In genomic region chr12:100534028-100534427, GRCm38 (mm10) we compare ENCODE assay signal across 9 mouse cellular contexts. TPM values are rescaled to one million over a fixed set of nuclear protein-coding genes. Genes with fewer than 3 reads are reported as not detected.
DNase-seq lines count a peak whose midpoint lies in the region; ATAC-seq and TF ChIP-seq lines count a peak whose summit lies in the region.
"Had no signal": no experiment of that assay in that cellular context is flagged by ENCODE, and none has a peak within 500 bp of the region (broad histone marks: within the 10 kb centered on the region; RNA-seq: fewer than 3 reads in every experiment).

No protein-coding gene starts in this region.

- no peak overlapping the region for H3K9ac ChIP-seq in hindbrain, embryonic 11.5 days (ENCODE audit: low read depth, low read length)
- no peak overlapping the region for H3K9ac ChIP-seq in hindbrain, embryonic 13.5 days
- no peak overlapping the region for H3K9ac ChIP-seq in lung, postnatal 0 days (replicated peaks; ENCODE audit: low read depth)

- H3K4me1 ChIP-seq in hindbrain, embryonic 11.5 days (replicated peaks; ENCODE audit: control insufficient read depth, insufficient read depth, low read length), result peaks cover 3% of the 10 kb centered on the region; the same call in 1 of the 2 replicates
- H3K4me1 ChIP-seq in hindbrain, embryonic 13.5 days (replicated peaks), result peaks cover 15% of the 10 kb centered on the region
- H3K4me1 ChIP-seq in lung, postnatal 0 days (ENCODE audit: insufficient read depth, low read depth, low read length), result peaks cover 4% of the 10 kb centered on the region; the same call in 1 of the 2 replicates

- H3K36me3 ChIP-seq in hindbrain, embryonic 11.5 days (ENCODE audit: control insufficient read depth, insufficient read depth, low read length), result no peaks in the 10 kb centered on the region
- H3K36me3 ChIP-seq in hindbrain, embryonic 13.5 days, result no peaks in the 10 kb centered on the region
- no peaks in the 10 kb centered on the region for H3K36me3 ChIP-seq in lung, postnatal 0 days (ENCODE audit: insufficient read depth, low read length)

- peak; percentile 72 for TF ChIP-seq EP300 in lung, postnatal 0 days (IDR thresholded peaks at IDR 0.05)

- DNase-seq in hindbrain, embryonic 11.5 days (ENCODE audit: low spot score), result peak; percentile 5
- DNase-seq in ES-CJ7 (ENCODE audit: low read depth, low spot score), result peak; percentile 90
- DNase-seq in heart, adult 8-10 months (ENCODE audit: low spot score), result peak; percentile 70
- peak; percentile 49 for DNase-seq in lung, postnatal 0 days (ENCODE audit: low spot score)
- no peak for DNase-seq in left cerebral cortex, adult 18-20 months (ENCODE audit: low spot score in 2 of 2)
- DNase-seq in thymus, adult 18-20 months, result no peak
- no peak for DNase-seq in ovary, postnatal 36 days (ENCODE audit: low spot score)
- DNase-seq: cerebellum, postnatal 14 days had no signal

- no peak overlapping the region for H3K27ac ChIP-seq in hindbrain, embryonic 11.5 days (ENCODE audit: low read depth, low read length)
- no peak overlapping the region for H3K27ac ChIP-seq in hindbrain, embryonic 13.5 days
- peak overlapping the region; percentile 60; the same call in 1 of the 2 replicates for H3K27ac ChIP-seq in lung, postnatal 0 days (ENCODE audit: low read length)

- no peak overlapping the region for H3K4me2 ChIP-seq in hindbrain, embryonic 11.5 days (replicated peaks; ENCODE audit: low read depth, low read length)
- H3K4me2 ChIP-seq in hindbrain, embryonic 13.5 days, result no peak overlapping the region
- no peak overlapping the region for H3K4me2 ChIP-seq in lung, postnatal 0 days (replicated peaks; ENCODE audit: low read depth, low read length)

- H3K4me3 ChIP-seq in hindbrain, embryonic 11.5 days (ENCODE audit: low read depth, low read length), result no peak overlapping the region
- no peak overlapping the region for H3K4me3 ChIP-seq in hindbrain, embryonic 13.5 days
- H3K4me3 ChIP-seq in lung, postnatal 0 days (ENCODE audit: low read depth, low read length), result no peak overlapping the region

- 44% methylated on average over 3 of the region's 3 CpGs for WGBS in hindbrain, embryonic 11.5 days
- WGBS in hindbrain, embryonic 13.5 days, result 32% methylated on average over 3 of the region's 3 CpGs
- 34% methylated on average over 3 of the region's 3 CpGs for WGBS in lung, postnatal 0 days

- no peak for TF ChIP-seq CTCF in lung, postnatal 0 days (IDR thresholded peaks at IDR 0.05)

- no peak for ATAC-seq in hindbrain, embryonic 11.5 days (ENCODE audit: low FRiP score)
- ATAC-seq in hindbrain, embryonic 13.5 days (ENCODE audit: low FRiP score), result no peak
- ATAC-seq in lung, postnatal 0 days, result peak; percentile 79

- H3K27me3 ChIP-seq in hindbrain, embryonic 11.5 days (ENCODE audit: control insufficient read depth, insufficient read depth, low read length), result no peaks in the 10 kb centered on the region
- no peaks in the 10 kb centered on the region for H3K27me3 ChIP-seq in hindbrain, embryonic 13.5 days
- no peaks in the 10 kb centered on the region for H3K27me3 ChIP-seq in lung, postnatal 0 days (replicated peaks; ENCODE audit: insufficient read depth, low read length)

- H3K9me3 ChIP-seq in hindbrain, embryonic 11.5 days (ENCODE audit: control insufficient read depth, low read length), result no peaks in the 10 kb centered on the region
- H3K9me3 ChIP-seq in hindbrain, embryonic 13.5 days, result no peaks in the 10 kb centered on the region
- no peaks in the 10 kb centered on the region for H3K9me3 ChIP-seq in lung, postnatal 0 days (ENCODE audit: low read length)

RNA-seq across cellular contexts. Expression of gene Ttc7b, which starts 13.4 kb away (rescaled TPM):
- 7.1 and 8.2 TPM in 2 replicates for polyA plus RNA-seq in hindbrain, embryonic 11.5 days (2014; fragmentation: Nextera tagmentation; extraction: Ambion mirVana)
- 6.9 and 7.3 TPM in 2 replicates for polyA plus RNA-seq in hindbrain, embryonic 13.5 days (2015; fragmentation: Nextera tagmentation; extraction: Ambion mirVana)
- total RNA-seq in heart, adult 8-10 months (2022), result 10 to 100 TPM; 78.8 to 94.4 (median 86.7) TPM
- 6.6 and 6.9 TPM in 2 replicates for polyA plus RNA-seq in lung, postnatal 0 days (2015; fragmentation: Nextera tagmentation; extraction: Ambion mirVana)
- 100 to 1,000 TPM; 220 to 240 TPM for total RNA-seq in left cerebral cortex, adult 18-20 months (2021)

Comparison
In these comparisons a context has a peak if more than half of its experiments do, and no peak if none do; other contexts are left out.
1. DNase-seq: peak in hindbrain, embryonic 11.5 days (single experiment), ES-CJ7 (single experiment), heart, adult 8-10 months (single experiment) and lung, postnatal 0 days (single experiment); none in left cerebral cortex, adult 18-20 months (0 of 2), thymus, adult 18-20 months (0 of 2) and ovary, postnatal 36 days (single experiment).